Mouse (Mus musculus) forebrain, embryonic 11.5 days (tissue): ENCODE results near the gene Sytl3. TPM values are rescaled to one million over a fixed set of nuclear protein-coding genes. Genes with fewer than 3 reads are reported as not detected.
A peak's percentile ranks its signal among the peaks of the same experiment; 100 is the strongest.
"Not testable (repeated sequence)": the region's sequence is repeated elsewhere in the genome, so short reads cannot be mapped to it uniquely, and the experiment has no call there.

ENCODE experiments used
- ATAC-seq: fragments of 200-750 bp; cut with Nextera tagmentation; replicated peaks from 2 replicates; pipeline ENCODE4 v1.8.0; 2017; ENCODE audit warnings: moderate TSS enrichment; ENCODE audit not compliant: low FRiP score
- DNase-seq: peaks from one replicate; pipeline ENCODE4 v3.0.0-alpha.2; 2017; ENCODE audit warnings: low spot score
- H3K27ac ChIP-seq: fragments of 300-500 bp; sonication (generic); 2 replicates; pipeline ENCODE4 v1.5.1; 2014; ENCODE audit warnings: low read depth, low read length
- H3K27me3 ChIP-seq: fragments of 300-500 bp; sonication (generic); 2 replicates; pipeline ENCODE4 v1.6.1; 2014; ENCODE audit warnings: mild to moderate bottlenecking, low read length, mixed read lengths; ENCODE audit not compliant: control insufficient read depth, insufficient read depth
- H3K36me3 ChIP-seq: fragments of 300-500 bp; sonication (generic); 2 replicates; pipeline ENCODE4 v1.6.1; 2014; ENCODE audit warnings: mild to moderate bottlenecking, low read length, moderate library complexity, mixed read lengths; ENCODE audit not compliant: control insufficient read depth, insufficient read depth
- H3K4me1 ChIP-seq: fragments of 300-500 bp; sonication (generic); replicated peaks from 2 replicates; pipeline ENCODE4 v1.6.1; 2014; ENCODE audit warnings: low read length, mixed read lengths; ENCODE audit not compliant: control insufficient read depth, insufficient read depth
- H3K4me2 ChIP-seq: fragments of 300-500 bp; sonication (generic); 2 replicates; pipeline ENCODE4 v1.6.1; 2014; ENCODE audit warnings: low read depth, mild to moderate bottlenecking, low read length, moderate library complexity, mixed read lengths; ENCODE audit not compliant: severe bottlenecking
- H3K4me3 ChIP-seq: fragments of 300-500 bp; sonication (generic); 2 replicates; pipeline ENCODE4 v1.5.1; 2014; ENCODE audit warnings: low read depth, low read length
- H3K9ac ChIP-seq: fragments of 300-500 bp; sonication (generic); 2 replicates; pipeline ENCODE4 v1.6.1; 2014; ENCODE audit warnings: low read length
- H3K9me3 ChIP-seq: fragments of 300-500 bp; sonication (generic); 2 replicates; pipeline ENCODE4 v1.6.1; 2016; ENCODE audit warnings: low read length, mixed read lengths; ENCODE audit not compliant: control insufficient read depth
- WGBS: fragments of 180-500 bp; shearing (Covaris S2); extraction: QIAGEN DNeasy Blood & Tissue Kit; methylation state at CpG from one replicate; pipeline ENCODE4 v1.1.7; 2014; 5-methylcytosine and 5-hydroxymethylcytosine counted together
- polyA plus RNA-seq: library from polyadenylated mRNA; unstranded; fragments of >200 nt; fragmentation: Nextera tagmentation; extraction: Ambion mirVana; gene quantifications from 2 replicates; pipeline ENCODE4 v1.2.1, GENCODE M21; 2014

The Sytl3 gene
- polyA plus RNA-seq, 1 experiment from 2014 or later: not detected

- H3K4me1 ChIP-seq, H3K27ac ChIP-seq, H3K27me3 ChIP-seq, H3K4me2 ChIP-seq, H3K4me3 ChIP-seq, H3K9ac ChIP-seq, H3K36me3 ChIP-seq, H3K9me3 ChIP-seq, ATAC-seq, DNase-seq: not testable (repeated sequence)
- WGBS: no CpG with 5 or more reads among the region's 6 CpGs
These were observed 9.6 kb downstream of the Sytl3 start for GRCm38 (mm10) chr17:6668522-6668921.

GRCm38 (mm10) chr17:6674297-6674696 is 15.4 kb downstream of the Sytl3 start:
- DNase-seq: peak; percentile 1
- H3K27me3 ChIP-seq, H3K27ac ChIP-seq, H3K9ac ChIP-seq, ATAC-seq, H3K36me3 ChIP-seq, H3K4me3 ChIP-seq, H3K4me2 ChIP-seq, H3K9me3 ChIP-seq, H3K4me1 ChIP-seq: not testable (repeated sequence)
- 60% methylated on average over 5 of the region's 5 CpGs for WGBS

- 40% methylated on average over 1 of the region's 2 CpGs for WGBS
- not testable (repeated sequence) for H3K36me3 ChIP-seq, H3K27ac ChIP-seq, H3K4me2 ChIP-seq, H3K4me1 ChIP-seq, H3K9me3 ChIP-seq, H3K9ac ChIP-seq, ATAC-seq, H3K4me3 ChIP-seq, H3K27me3 ChIP-seq
- peak; percentile 3 for DNase-seq
These were observed 19.2 kb downstream of the Sytl3 start for GRCm38 (mm10) chr17:6678063-6678462.

GRCm38 (mm10) chr17:6681721-6682120 is 22.8 kb downstream of the Sytl3 start:
- not testable (repeated sequence) for H3K4me1 ChIP-seq, H3K9ac ChIP-seq, H3K27ac ChIP-seq, H3K4me2 ChIP-seq, H3K36me3 ChIP-seq, H3K4me3 ChIP-seq, H3K9me3 ChIP-seq, ATAC-seq, H3K27me3 ChIP-seq, DNase-seq
- WGBS: 81% methylated on average over 4 of the region's 4 CpGs

GRCm38 (mm10) chr17:6683702-6684101 is 24.8 kb downstream of the Sytl3 start:
- not testable (repeated sequence) for H3K27me3 ChIP-seq, ATAC-seq, H3K27ac ChIP-seq, DNase-seq, H3K9me3 ChIP-seq, H3K4me3 ChIP-seq, H3K9ac ChIP-seq, H3K4me1 ChIP-seq, H3K4me2 ChIP-seq, H3K36me3 ChIP-seq
- WGBS: no CpG with 5 or more reads among the region's 5 CpGs

- H3K9ac ChIP-seq, H3K27ac ChIP-seq, H3K4me1 ChIP-seq, H3K27me3 ChIP-seq, H3K9me3 ChIP-seq, H3K4me2 ChIP-seq, H3K36me3 ChIP-seq, H3K4me3 ChIP-seq: not testable (repeated sequence)
- peak; percentile 91 for ATAC-seq
- DNase-seq: peak; percentile 46
- no CpG with 5 or more reads among the region's 4 CpGs for WGBS
These were observed 25.8 kb downstream of the Sytl3 start for GRCm38 (mm10) chr17:6684464-6685287.

- H3K4me1 ChIP-seq, H3K9ac ChIP-seq, H3K27ac ChIP-seq, H3K9me3 ChIP-seq, H3K4me3 ChIP-seq, H3K27me3 ChIP-seq, DNase-seq, H3K4me2 ChIP-seq, H3K36me3 ChIP-seq: not testable (repeated sequence)
- 38% methylated on average over 3 of the region's 8 CpGs for WGBS
- ATAC-seq: peak; percentile 26; the same call in 1 of the 2 replicates
These were observed 26.5 kb downstream of the Sytl3 start for GRCm38 (mm10) chr17:6685288-6685818.

GRCm38 (mm10) chr17:6686299-6686971 is 27.5 kb downstream of the Sytl3 start:
- WGBS: 91% methylated on average over 2 of the region's 4 CpGs
- H3K4me1 ChIP-seq, DNase-seq, H3K4me3 ChIP-seq, H3K27me3 ChIP-seq, H3K4me2 ChIP-seq, ATAC-seq, H3K9me3 ChIP-seq, H3K36me3 ChIP-seq, H3K27ac ChIP-seq, H3K9ac ChIP-seq: not testable (repeated sequence)
